21 mouse cellular contexts compared by ENCODE assay signal in genomic region chr12:17360104-17360503, GRCm38 (mm10). TPM values are rescaled to one million over a fixed set of nuclear protein-coding genes. Genes with fewer than 3 reads are reported as not detected.
DNase-seq lines count a peak whose midpoint lies in the region; ATAC-seq and TF ChIP-seq lines count a peak whose summit lies in the region.
"Had no signal": no experiment of that assay in that cellular context is flagged by ENCODE, and none has a peak within 500 bp of the region (broad histone marks: within the 10 kb centered on the region; RNA-seq: fewer than 3 reads in every experiment).

No protein-coding gene starts in this region.

- peaks cover 12% of the 10 kb centered on the region; the same call in 1 of the 2 replicates for H3K4me1 ChIP-seq in forebrain, embryonic 12.5 days
- H3K4me1 ChIP-seq in forebrain, postnatal 0 days (ENCODE audit: insufficient read depth): no peaks in the 10 kb centered on the region
- no peaks in the 10 kb centered on the region for H3K4me1 ChIP-seq in kidney, embryonic 16.5 days (ENCODE audit: insufficient read depth, low read length)
- H3K4me1 ChIP-seq in neural tube, embryonic 15.5 days: no peaks in the 10 kb centered on the region
- no peaks in the 10 kb centered on the region for H3K4me1 ChIP-seq in olfactory bulb, adult 2 months (ENCODE audit: control insufficient read depth, insufficient read depth, low read length)
- H3K4me1 ChIP-seq: heart, embryonic 12.5 days; limb, embryonic 13.5 days; liver, embryonic 13.5 days; megakaryocyte, embryonic 14.5 days had no signal

- no peak overlapping the region for H3K4me2 ChIP-seq in forebrain, embryonic 12.5 days
- no peak overlapping the region for H3K4me2 ChIP-seq in forebrain, postnatal 0 days (ENCODE audit: low read depth)
- no peak overlapping the region for H3K4me2 ChIP-seq in kidney, embryonic 16.5 days (replicated peaks; ENCODE audit: low read depth, low read length)
- H3K4me2 ChIP-seq in neural tube, embryonic 15.5 days: no peak overlapping the region
- H3K4me2 ChIP-seq: heart, embryonic 12.5 days; limb, embryonic 13.5 days; liver, embryonic 13.5 days had no signal

- no peak for TF ChIP-seq CTCF in forebrain, postnatal 0 days (IDR thresholded peaks at IDR 0.05; ENCODE audit: low read depth)
- TF ChIP-seq CTCF in olfactory bulb, adult 2 months (IDR thresholded peaks at IDR 0.05; ENCODE audit: insufficient read depth, low read depth, low read length): no peak

- H3K27ac ChIP-seq in forebrain, embryonic 12.5 days: no peak overlapping the region; the same call in 1 of the 2 replicates
- H3K27ac ChIP-seq in forebrain, postnatal 0 days (ENCODE audit: low read depth, low read length): no peak overlapping the region
- no peak overlapping the region for H3K27ac ChIP-seq in kidney, embryonic 16.5 days (ENCODE audit: low read length)
- no peak overlapping the region for H3K27ac ChIP-seq in neural tube, embryonic 15.5 days (replicated peaks)
- peak overlapping the region; percentile 34 for H3K27ac ChIP-seq in olfactory bulb, adult 2 months (ENCODE audit: insufficient read depth, low read depth, low read length)
- H3K27ac ChIP-seq: gastrocnemius, adult 2 months; limb, embryonic 13.5 days; liver, embryonic 13.5 days had no signal

- peaks cover 80% of the 10 kb centered on the region for H3K36me3 ChIP-seq in forebrain, embryonic 12.5 days (replicated peaks)
- peaks cover 73% of the 10 kb centered on the region for H3K36me3 ChIP-seq in forebrain, postnatal 0 days (ENCODE audit: insufficient read depth)
- H3K36me3 ChIP-seq in kidney, embryonic 16.5 days (ENCODE audit: insufficient read depth, low read length): peaks cover 71% of the 10 kb centered on the region
- H3K36me3 ChIP-seq in neural tube, embryonic 15.5 days: peaks cover 70% of the 10 kb centered on the region

- DNase-seq in forebrain, postnatal 0 days: no peak
- DNase-seq in kidney, postnatal 4 days: no peak
- peak; percentile 15 for DNase-seq in neural tube, embryonic 10.5 days (ENCODE audit: extremely low spot score, low spot score)
- no peak for DNase-seq in urinary bladder, postnatal 14 days (ENCODE audit: low spot score)
- DNase-seq: adrenal gland, postnatal 14 days; cerebellum, postnatal 14 days; gastrocnemius, adult 2 months; heart, postnatal 14 days; layer of hippocampus, adult 9-11 months; liver, embryonic 13.5 days had no signal

- 0 out of 2 replicates have a peak overlapping the region, but pooled peaks have one; percentile 12 for H3K9ac ChIP-seq in forebrain, embryonic 12.5 days
- H3K9ac ChIP-seq in forebrain, postnatal 0 days: no peak overlapping the region
- H3K9ac ChIP-seq in kidney, embryonic 16.5 days (replicated peaks; ENCODE audit: low read length): no peak overlapping the region
- no peak overlapping the region for H3K9ac ChIP-seq in neural tube, embryonic 15.5 days (replicated peaks)
- H3K9ac ChIP-seq: heart, embryonic 12.5 days; limb, embryonic 13.5 days; liver, embryonic 13.5 days had no signal

- TF ChIP-seq POLR2A in olfactory bulb, adult 2 months (IDR thresholded peaks at IDR 0.05; ENCODE audit: insufficient read depth, low read depth, low read length): no peak

- WGBS in forebrain, embryonic 12.5 days: 49% methylated on average over 9 of the region's 9 CpGs
- WGBS in forebrain, postnatal 0 days: 47% methylated on average over 9 of the region's 9 CpGs
- whole genome bisulfite sequencing in kidney, embryonic 16.5 days: 80% methylated on average over 9 of the region's 9 CpGs
- WGBS in neural tube, embryonic 15.5 days: 44% methylated on average over 9 of the region's 9 CpGs
- WGBS in olfactory bulb, adult 2 months: 44% methylated on average over 9 of the region's 9 CpGs

- H3K9me3 ChIP-seq in forebrain, embryonic 12.5 days: no peaks in the 10 kb centered on the region
- no peaks in the 10 kb centered on the region for H3K9me3 ChIP-seq in forebrain, postnatal 0 days (ENCODE audit: low read length)
- H3K9me3 ChIP-seq in kidney, embryonic 16.5 days (ENCODE audit: low read length): no peaks in the 10 kb centered on the region
- H3K9me3 ChIP-seq in neural tube, embryonic 15.5 days (replicated peaks): no peaks in the 10 kb centered on the region
- H3K9me3 ChIP-seq: G1E; limb, embryonic 13.5 days; liver, embryonic 13.5 days; megakaryocyte, embryonic 14.5 days had no signal

- H3K4me3 ChIP-seq in forebrain, embryonic 12.5 days (replicated peaks): no peak overlapping the region
- H3K4me3 ChIP-seq in forebrain, postnatal 0 days (ENCODE audit: low read depth, low read length): no peak overlapping the region
- H3K4me3 ChIP-seq in kidney, embryonic 16.5 days (ENCODE audit: low read length): no peak overlapping the region
- H3K4me3 ChIP-seq in neural tube, embryonic 15.5 days (replicated peaks): no peak overlapping the region
- H3K4me3 ChIP-seq in olfactory bulb, adult 2 months (ENCODE audit: insufficient read depth, low read depth, low read length): no peak overlapping the region
- H3K4me3 ChIP-seq: erythroblast, embryonic 14.5 days; gastrocnemius, adult 2 months; heart, embryonic 12.5 days; limb, embryonic 13.5 days; liver, embryonic 13.5 days; megakaryocyte, embryonic 14.5 days had no signal

- H3K27me3 ChIP-seq in forebrain, embryonic 12.5 days: no peaks in the 10 kb centered on the region
- no peaks in the 10 kb centered on the region for H3K27me3 ChIP-seq in forebrain, postnatal 0 days (ENCODE audit: insufficient read depth, low read length)
- no peaks in the 10 kb centered on the region for H3K27me3 ChIP-seq in kidney, embryonic 16.5 days (ENCODE audit: insufficient read depth, low read length)
- H3K27me3 ChIP-seq in neural tube, embryonic 15.5 days (replicated peaks): no peaks in the 10 kb centered on the region
- H3K27me3 ChIP-seq: heart, embryonic 12.5 days; limb, embryonic 13.5 days; liver, embryonic 13.5 days; megakaryocyte, embryonic 14.5 days had no signal

- no peak for ATAC-seq in forebrain, embryonic 12.5 days (ENCODE audit: low FRiP score)
- ATAC-seq in forebrain, postnatal 0 days: no peak
- ATAC-seq in kidney, embryonic 16.5 days (ENCODE audit: low FRiP score, low TSS enrichment): peak; percentile 27; the same call in 1 of the 2 replicates
- no peak for ATAC-seq in neural tube, embryonic 15.5 days (ENCODE audit: low FRiP score)
- ATAC-seq: activated CD4-positive, CD25-positive, alpha-beta regulatory T cell, adult 4 months had no signal

RNA-seq across cellular contexts. Expression of gene Nol10, which starts 11.8 kb away (rescaled TPM):
- polyA plus RNA-seq in forebrain, embryonic 12.5 days (2016; fragmentation: Nextera tagmentation; extraction: Ambion mirVana): 30.7 and 32.4 TPM in 2 replicates
- total RNA-seq in forebrain, postnatal 0 days (2014; rRNA removed): 11.6 and 13.9 TPM in 2 replicates
- 9.1 and 13.2 TPM in 2 replicates for polyA plus RNA-seq in forebrain, postnatal 0 days (2015; fragmentation: Nextera tagmentation; extraction: Ambion mirVana)
- polyA plus RNA-seq in kidney, embryonic 16.5 days (2015; fragmentation: Nextera tagmentation; extraction: Ambion mirVana): 24.4 and 26.9 TPM in 2 replicates
- 20.2 and 21.6 TPM in 2 replicates for polyA plus RNA-seq in neural tube, embryonic 15.5 days (2015; fragmentation: Nextera tagmentation; extraction: Ambion mirVana)
- polyA plus RNA-seq in olfactory bulb, adult 2 months (2012; ENCODE audit: insufficient read depth, insufficient read length, low replicate concordance, missing spikeins): not detected in 2 replicates

RNA-seq across cellular contexts. Expression of gene Atp6v1c2, which starts 30.9 kb away (rescaled TPM):
- polyA plus RNA-seq in forebrain, embryonic 12.5 days (2016; fragmentation: Nextera tagmentation; extraction: Ambion mirVana): 0.46 and 0.47 TPM in 2 replicates
- total RNA-seq in forebrain, postnatal 0 days (2014; rRNA removed): 0.86 and 2.4 TPM in 2 replicates
- 1.3 and 1.6 TPM in 2 replicates for polyA plus RNA-seq in forebrain, postnatal 0 days (2015; fragmentation: Nextera tagmentation; extraction: Ambion mirVana)
- 4.6 and 5.8 TPM in 2 replicates for polyA plus RNA-seq in kidney, embryonic 16.5 days (2015; fragmentation: Nextera tagmentation; extraction: Ambion mirVana)
- 0.41 and 0.43 TPM in 2 replicates for polyA plus RNA-seq in neural tube, embryonic 15.5 days (2015; fragmentation: Nextera tagmentation; extraction: Ambion mirVana)
- not detected in 2 replicates for polyA plus RNA-seq in olfactory bulb, adult 2 months (2012; ENCODE audit: insufficient read depth, insufficient read length, low replicate concordance, missing spikeins)
- total RNA-seq: gastrocnemius, adult 2 months; neutrophil, adult 5-6 weeks had no signal
- polyA plus RNA-seq: erythroblast, embryonic 14.5 days; G1E; liver, embryonic 13.5 days had no signal

Comparison
In these comparisons a context has a peak if more than half of its experiments do, and no peak if none do; other contexts are left out.
1. RNA of gene Nol10, which starts 11.8 kb away (polyA plus RNA-seq): 30.7 to 32.4 TPM in forebrain, embryonic 12.5 days, 24.4 to 26.9 TPM in kidney, embryonic 16.5 days, 20.2 to 21.6 TPM in neural tube, embryonic 15.5 days and 9.1 to 13.2 TPM in forebrain, postnatal 0 days; not detected in olfactory bulb, adult 2 months; every median in the first group is over 10 times any median in the second.